Mouse (Mus musculus) forebrain, embryonic 12.5 days (tissue): ENCODE data around the gene D630003M21Rik. TPM values are rescaled to one million over a fixed set of nuclear protein-coding genes. Genes with fewer than 3 reads are reported as not detected.

Experiments
- ATAC-seq: fragments of 200-750 bp; cut with Nextera tagmentation; 2 replicates; pipeline ENCODE4 v1.8.0; 2017; ENCODE audit warnings: moderate TSS enrichment; ENCODE audit not compliant: low FRiP score
- H3K27ac ChIP-seq: fragments of 300-500 bp; sonication (generic); 2 replicates; pipeline ENCODE4 v1.5.1; 2016; ENCODE audit warnings: mild to moderate bottlenecking
- H3K27me3 ChIP-seq: fragments of 300-500 bp; sonication (generic); 2 replicates; pipeline ENCODE4 v1.6.1; 2016; ENCODE audit warnings: mild to moderate bottlenecking
- H3K36me3 ChIP-seq: fragments of 300-500 bp; sonication (generic); replicated peaks from 2 replicates; pipeline ENCODE4 v1.6.1; 2016; ENCODE audit warnings: mild to moderate bottlenecking
- H3K4me1 ChIP-seq: fragments of 300-500 bp; sonication (generic); 2 replicates; pipeline ENCODE4 v1.6.1; 2016
- H3K4me2 ChIP-seq: fragments of 300-500 bp; sonication (generic); 2 replicates; pipeline ENCODE4 v1.6.1; 2016; ENCODE audit warnings: mild to moderate bottlenecking, moderate library complexity
- H3K4me3 ChIP-seq: fragments of 300-500 bp; sonication (generic); replicated peaks from 2 replicates; pipeline ENCODE4 v1.5.1; 2016; ENCODE audit warnings: mild to moderate bottlenecking
- H3K9ac ChIP-seq: fragments of 300-500 bp; sonication (generic); 2 replicates; pipeline ENCODE4 v1.6.1; 2016; ENCODE audit warnings: mild to moderate bottlenecking
- H3K9me3 ChIP-seq: fragments of 300-500 bp; sonication (generic); 2 replicates; pipeline ENCODE4 v1.6.1; 2016
- WGBS: fragments of 180-500 bp; shearing (Covaris S2); methylation state at CpG from one replicate; pipeline ENCODE4 v1.1.7; 2016; 5-methylcytosine and 5-hydroxymethylcytosine counted together
- polyA plus RNA-seq: library from polyadenylated mRNA; unstranded; fragments of >200 nt; fragmentation: Nextera tagmentation; extraction: Ambion mirVana; gene quantifications from 2 replicates; pipeline ENCODE4 v1.2.1, GENCODE M21; 2016

The D630003M21Rik gene
- polyA plus RNA-seq, 1 experiment from 2014 or later = 3.4 TPM

DNA sequence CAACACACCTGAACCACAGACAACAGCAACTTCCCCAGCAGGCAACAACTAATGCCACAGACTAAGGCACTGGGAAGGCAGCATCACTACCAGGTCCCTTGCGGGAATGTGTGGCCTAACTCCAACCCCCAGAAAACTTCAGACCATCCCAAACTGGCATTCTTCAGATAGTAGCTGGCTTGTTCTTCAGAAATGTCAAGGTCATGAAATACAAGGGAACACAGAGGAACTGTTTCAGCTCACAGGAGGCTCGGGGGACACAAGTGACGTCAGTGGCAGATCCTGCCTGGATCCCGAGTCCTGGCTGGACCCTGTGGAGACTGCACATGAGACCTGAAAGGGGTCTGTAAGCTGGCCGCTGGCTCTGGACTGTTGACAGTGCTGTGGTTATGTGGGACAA, 24.8 kb upstream of the D630003M21Rik start:
- Histone ChIP-seq H3K27ac (no peak overlapping the region), H3K9ac (no peak overlapping the region), H3K27me3 (peaks cover 10% of the 10 kb centered on the region; the same call in 1 of the 2 replicates), H3K4me1 (peaks cover 14% of the 10 kb centered on the region), H3K9me3 (no peaks in the 10 kb centered on the region), H3K4me2 (no peak overlapping the region), H3K4me3 (no peak overlapping the region), H3K36me3 (no peaks in the 10 kb centered on the region)
- ATAC-seq = no peak
- WGBS = 76% methylated on average over 5 of the region's 5 CpGs

DNA sequence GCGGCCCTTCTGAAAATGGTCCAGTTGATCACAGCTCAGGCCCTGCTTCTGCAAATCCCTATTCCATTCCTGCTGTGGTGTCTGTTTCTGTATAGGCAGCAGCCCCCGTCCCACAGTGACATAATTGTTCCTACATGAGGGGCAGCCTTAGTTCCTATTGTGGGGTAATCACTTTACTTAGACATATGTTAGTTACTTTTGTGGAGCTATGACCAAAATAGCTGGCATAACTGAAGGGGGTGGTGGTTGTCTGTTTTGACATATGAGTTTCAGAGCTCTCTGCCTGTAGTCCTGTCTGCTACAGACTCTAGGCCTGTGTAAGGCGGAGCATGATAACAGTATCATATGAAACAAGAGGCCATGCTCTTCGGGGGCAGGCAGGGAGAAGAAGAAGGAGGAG, 21.5 kb upstream of the D630003M21Rik start:
- H3K4me1 ChIP-seq = no peaks in the 10 kb centered on the region
- no peak overlapping the region for H3K4me3 ChIP-seq
- H3K4me2 ChIP-seq = no peak overlapping the region
- H3K9me3 ChIP-seq = no peaks in the 10 kb centered on the region
- 79% methylated on average over 4 of the region's 4 CpGs for WGBS
- H3K36me3 ChIP-seq = no peaks in the 10 kb centered on the region
- no peak overlapping the region for H3K27ac ChIP-seq
- no peak overlapping the region for H3K9ac ChIP-seq
- no peaks in the 10 kb centered on the region for H3K27me3 ChIP-seq
- no peak for ATAC-seq

DNA sequence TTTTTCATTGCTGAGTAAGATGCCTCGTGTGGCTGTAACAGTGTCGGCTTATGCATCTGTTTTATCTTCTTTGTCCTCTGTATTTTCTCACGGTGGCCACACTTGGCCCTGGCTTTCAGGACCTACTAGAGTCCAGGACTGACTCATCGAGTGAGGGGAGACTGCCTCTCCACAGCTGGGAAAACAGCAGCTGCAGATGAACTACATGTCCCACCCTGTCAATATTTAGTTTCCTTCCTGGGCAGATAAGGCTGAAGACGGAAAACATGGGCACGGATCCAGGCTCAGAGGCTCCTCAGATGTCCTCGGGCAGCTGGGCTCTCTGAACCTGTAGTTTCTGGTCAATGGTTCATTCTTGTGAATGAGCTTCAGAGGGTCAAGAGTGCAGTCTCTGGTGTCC, 19.3 kb upstream of the D630003M21Rik start:
- H3K27me3 ChIP-seq = no peaks in the 10 kb centered on the region
- H3K36me3 ChIP-seq = no peaks in the 10 kb centered on the region
- no peak for ATAC-seq
- H3K27ac ChIP-seq = no peak overlapping the region
- H3K4me1 ChIP-seq = no peaks in the 10 kb centered on the region
- 78% methylated on average over 7 of the region's 7 CpGs for WGBS
- no peak overlapping the region for H3K4me3 ChIP-seq
- no peak overlapping the region for H3K4me2 ChIP-seq
- H3K9ac ChIP-seq = no peak overlapping the region
- H3K9me3 ChIP-seq = no peaks in the 10 kb centered on the region

DNA sequence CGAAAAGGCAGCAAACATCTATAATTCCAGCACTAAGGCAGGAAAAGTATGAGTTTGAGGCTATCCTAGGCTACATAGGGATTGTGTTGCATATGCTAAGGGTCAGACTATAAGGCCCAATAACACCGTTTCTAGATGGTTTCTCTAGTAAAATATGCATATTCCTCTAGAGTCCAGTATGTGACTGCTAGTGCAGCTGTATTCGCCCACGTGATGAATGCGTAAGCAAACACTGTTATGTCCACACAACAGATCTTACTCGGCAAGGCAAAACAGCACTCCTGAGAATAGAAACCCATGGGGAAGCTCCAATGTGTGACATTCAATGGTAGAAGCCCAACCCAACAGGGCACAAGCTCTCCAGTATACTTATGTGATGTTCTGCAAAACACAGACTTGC, 18.8 kb upstream of the D630003M21Rik start:
- no peak for ATAC-seq
- H3K9me3 ChIP-seq = no peaks in the 10 kb centered on the region
- H3K36me3 ChIP-seq = no peaks in the 10 kb centered on the region
- H3K27ac ChIP-seq = no peak overlapping the region
- H3K9ac ChIP-seq = no peak overlapping the region
- WGBS = 86% methylated on average over 6 of the region's 6 CpGs
- H3K27me3 ChIP-seq = no peaks in the 10 kb centered on the region
- H3K4me1 ChIP-seq = no peaks in the 10 kb centered on the region
- no peak overlapping the region for H3K4me3 ChIP-seq
- H3K4me2 ChIP-seq = no peak overlapping the region

GRCm38 (mm10) chr2:158245072-158245817, 16.2 kb upstream of the D630003M21Rik start:
- no peak for ATAC-seq
- Histone ChIP-seq H3K4me1 (no peaks in the 10 kb centered on the region), H3K27me3 (0 out of 2 replicates have a peak, but pooled peaks cover 3% of the 10 kb centered on the region), H3K36me3 (no peaks in the 10 kb centered on the region), H3K27ac (no peak overlapping the region), H3K4me2 (no peak overlapping the region), H3K9me3 (no peaks in the 10 kb centered on the region), H3K4me3 (no peak overlapping the region), H3K9ac (no peak overlapping the region)
- 76% methylated on average over 4 of the region's 4 CpGs for WGBS

DNA sequence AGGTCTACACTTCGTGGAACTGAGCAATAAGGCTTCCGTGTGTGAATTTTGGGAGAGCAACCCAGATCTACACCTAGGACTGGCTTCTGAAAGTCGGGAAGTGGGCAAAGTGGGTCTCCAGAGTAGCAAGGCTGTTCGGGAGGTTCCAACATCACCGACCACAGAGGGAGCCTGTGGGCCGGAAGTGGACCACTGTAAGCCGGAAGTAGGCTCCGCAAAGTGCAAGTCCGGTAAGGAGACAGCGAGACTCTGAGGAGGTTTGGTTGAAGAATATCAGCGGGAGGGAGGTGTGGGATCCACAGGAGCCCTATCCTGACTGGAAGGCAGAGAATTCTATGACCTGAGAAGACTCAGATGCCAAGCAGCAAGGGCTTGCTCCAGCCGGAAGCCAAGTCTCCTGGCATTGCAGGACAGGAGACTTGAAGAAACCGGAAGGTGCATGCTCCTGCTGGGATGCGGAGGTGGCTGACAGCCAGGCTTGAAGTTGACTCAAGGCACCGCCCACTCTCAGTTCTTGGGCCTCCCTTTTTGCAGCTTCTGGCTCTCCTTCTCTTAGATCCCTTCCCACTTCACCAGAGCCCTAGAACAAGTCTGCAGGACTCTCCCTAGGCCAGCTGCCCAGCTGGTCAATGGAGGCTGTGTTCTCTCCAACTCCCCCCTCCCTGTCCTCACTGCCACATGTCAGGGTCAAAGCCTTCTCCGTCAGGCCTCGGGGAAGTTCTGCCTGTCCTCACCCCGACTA, 14.3 kb upstream of the D630003M21Rik start:
- H3K4me1 ChIP-seq = no peaks in the 10 kb centered on the region
- no peak for ATAC-seq
- WGBS = 88% methylated on average over 18 of the region's 18 CpGs

GRCm38 (mm10) chr2:158242170-158242896, 13.3 kb upstream of the D630003M21Rik start:
- Histone ChIP-seq H3K27me3 (0 out of 2 replicates have a peak, but pooled peaks cover 3% of the 10 kb centered on the region), H3K4me1 (no peaks in the 10 kb centered on the region), H3K9ac (no peak overlapping the region), H3K4me3 (no peak overlapping the region), H3K36me3 (no peaks in the 10 kb centered on the region), H3K27ac (no peak overlapping the region), H3K4me2 (no peak overlapping the region), H3K9me3 (no peaks in the 10 kb centered on the region)
- no peak for ATAC-seq
- WGBS = 94% methylated on average over 18 of the region's 18 CpGs

More for the DNA sequence above, 14.3 kb upstream of the D630003M21Rik start:
- 0 out of 2 replicates have a peak, but pooled peaks cover 3% of the 10 kb centered on the region for H3K27me3 ChIP-seq
- H3K27ac ChIP-seq = no peak overlapping the region
- H3K9ac ChIP-seq = no peak overlapping the region
- H3K9me3 ChIP-seq = no peaks in the 10 kb centered on the region
- no peak overlapping the region for H3K4me2 ChIP-seq
- no peaks in the 10 kb centered on the region for H3K36me3 ChIP-seq
- H3K4me3 ChIP-seq = no peak overlapping the region

- WGBS = 52% methylated on average over 5 of the region's 5 CpGs
These were observed 12.2 kb upstream of the D630003M21Rik start for GRCm38 (mm10) chr2:158241126-158241738.

DNA sequence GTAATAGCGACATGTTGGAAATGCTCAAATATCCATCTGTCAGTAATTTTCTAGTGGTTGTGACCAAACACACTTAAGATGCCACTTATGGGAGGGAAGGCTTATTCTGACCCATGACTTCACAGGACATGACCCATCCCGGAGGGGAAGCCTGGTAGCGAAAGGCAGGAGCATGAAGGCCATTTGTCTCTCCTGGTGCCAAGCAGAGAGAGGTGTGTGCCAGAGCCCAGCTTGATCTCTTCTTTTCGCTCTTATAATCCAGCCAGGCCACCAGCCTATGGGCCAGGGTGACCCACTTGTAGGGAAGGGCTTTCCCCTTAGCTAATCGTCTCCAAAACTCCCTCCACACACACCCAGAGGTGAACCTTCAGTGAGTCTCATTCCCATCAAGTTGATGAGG, 9.1 kb upstream of the D630003M21Rik start:
- Histone ChIP-seq H3K4me2 (no peak overlapping the region), H3K27me3 (0 out of 2 replicates have a peak, but pooled peaks cover 3% of the 10 kb centered on the region), H3K9ac (no peak overlapping the region), H3K4me3 (no peak overlapping the region), H3K36me3 (no peaks in the 10 kb centered on the region), H3K27ac (no peak overlapping the region), H3K9me3 (no peaks in the 10 kb centered on the region), H3K4me1 (no peaks in the 10 kb centered on the region)
- no peak for ATAC-seq
- 88% methylated on average over 5 of the region's 5 CpGs for WGBS

More at GRCm38 (mm10) chr2:158241126-158241738, 12.2 kb upstream of the D630003M21Rik start:
- Histone ChIP-seq H3K36me3 (no peaks in the 10 kb centered on the region), H3K4me3 (no peak overlapping the region), H3K4me2 (no peak overlapping the region), H3K9ac (no peak overlapping the region), H3K27ac (no peak overlapping the region), H3K4me1 (no peaks in the 10 kb centered on the region), H3K9me3 (no peaks in the 10 kb centered on the region), H3K27me3 (0 out of 2 replicates have a peak, but pooled peaks cover 3% of the 10 kb centered on the region)
- no peak for ATAC-seq

DNA sequence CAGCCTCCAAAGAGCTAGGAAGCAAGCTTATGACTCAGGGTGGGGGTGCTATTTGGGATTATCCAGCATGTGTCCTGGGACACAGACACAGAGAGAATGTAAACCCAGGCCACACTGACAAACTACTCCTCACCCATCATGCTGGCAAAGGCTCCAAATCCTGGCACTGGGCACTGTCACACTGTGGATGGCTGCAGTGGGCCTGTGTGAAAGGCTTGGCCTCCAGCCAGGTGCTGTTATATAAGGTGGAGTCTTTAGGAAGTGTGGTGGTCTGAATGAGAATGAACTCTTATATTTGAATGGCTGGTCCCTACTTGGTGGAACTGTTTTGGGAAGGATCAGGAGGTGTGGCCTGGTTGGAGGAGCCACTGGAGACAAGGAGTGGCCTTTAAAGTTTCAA, 7.7 kb upstream of the D630003M21Rik start:
- H3K36me3 ChIP-seq = no peaks in the 10 kb centered on the region
- H3K27me3 ChIP-seq = no peaks in the 10 kb centered on the region
- H3K4me3 ChIP-seq = no peak overlapping the region

GRCm38 (mm10) chr2:158233106-158233505, 4.1 kb upstream of the D630003M21Rik start:
- WGBS = 80% methylated on average over 3 of the region's 3 CpGs
- no peak overlapping the region for H3K9ac ChIP-seq
- H3K9me3 ChIP-seq = no peaks in the 10 kb centered on the region
- no peak for ATAC-seq
- no peak overlapping the region for H3K4me3 ChIP-seq
- H3K4me2 ChIP-seq = no peak overlapping the region
- H3K4me1 ChIP-seq = peaks cover 23% of the 10 kb centered on the region
- H3K27ac ChIP-seq = no peak overlapping the region
- H3K27me3 ChIP-seq = no peaks in the 10 kb centered on the region
- H3K36me3 ChIP-seq = no peaks in the 10 kb centered on the region

More for the DNA sequence above, 7.7 kb upstream of the D630003M21Rik start:
- Histone ChIP-seq H3K4me2 (no peak overlapping the region), H3K9me3 (no peaks in the 10 kb centered on the region), H3K9ac (no peak overlapping the region), H3K27ac (no peak overlapping the region), H3K4me1 (peaks cover 4% of the 10 kb centered on the region; the same call in 1 of the 2 replicates)
- ATAC-seq = no peak

GRCm38 (mm10) chr2:158232414-158232813, 3.4 kb upstream of the D630003M21Rik start:
- no peaks in the 10 kb centered on the region for H3K9me3 ChIP-seq
- H3K27ac ChIP-seq = no peak overlapping the region
- no peak overlapping the region for H3K4me2 ChIP-seq
- H3K27me3 ChIP-seq = no peaks in the 10 kb centered on the region
- no peak for ATAC-seq
- no peak overlapping the region for H3K9ac ChIP-seq
- H3K4me3 ChIP-seq = no peak overlapping the region
- H3K4me1 ChIP-seq = peaks cover 23% of the 10 kb centered on the region
- WGBS = 70% methylated on average over 3 of the region's 3 CpGs
- no peaks in the 10 kb centered on the region for H3K36me3 ChIP-seq
